Mouse (Mus musculus) T-helper 1 cell (primary cell): ENCODE data around the gene Slc23a3.

Experiments used
- in situ Hi-C: fragments of 300-600 bp; cut with MboI, MseI; formaldehyde crosslinking; loops from one replicate; pipeline ENCODE4 v1.15.1; 2025; ENCODE audit warnings: high pct_unique_total_duplicates

Slc23a3 gene

DNA sequence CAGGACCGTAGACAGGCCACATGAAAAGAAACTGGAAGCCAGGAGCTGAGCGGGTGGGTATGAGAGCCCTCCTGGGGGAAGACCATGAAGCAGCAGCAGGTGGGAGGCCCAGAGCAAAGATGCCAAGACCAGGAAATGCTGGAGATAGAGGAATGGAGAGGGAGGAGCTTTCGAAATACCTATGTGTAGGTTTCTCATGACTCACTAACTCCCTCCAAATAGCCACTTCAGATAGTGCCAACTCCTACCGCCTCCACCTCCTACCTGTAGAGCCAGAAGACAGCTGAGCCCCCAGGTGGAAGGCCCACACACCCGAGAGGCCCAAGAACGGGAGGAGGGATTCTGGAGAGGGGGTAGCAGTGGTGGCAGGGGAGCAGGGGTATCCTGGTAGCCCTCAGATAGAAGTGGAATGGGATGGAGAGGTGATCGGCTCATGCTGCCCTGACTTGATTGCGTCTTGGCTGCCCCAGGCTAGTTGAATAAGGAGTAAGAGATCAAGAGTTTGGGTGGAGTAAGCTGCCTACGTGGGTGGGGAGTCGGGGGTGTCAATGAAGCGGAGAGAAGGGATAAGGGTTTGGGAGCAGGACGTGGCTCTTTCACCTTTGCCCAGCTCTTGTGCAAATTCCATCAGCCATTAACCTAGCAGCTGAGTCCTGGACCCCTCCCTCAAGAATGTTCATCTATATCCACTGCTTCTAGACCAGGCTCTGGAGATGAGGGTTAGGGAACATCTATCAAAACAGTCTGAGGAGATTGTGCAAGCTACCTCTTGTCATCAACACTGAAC, at the start of gene Slc23a3:
Gene Slc23a3, minus strand, starts transcription at position 470 of the 787 bp plus-strand sequence.
- in situ Hi-C loops: no loop called here

DNA sequence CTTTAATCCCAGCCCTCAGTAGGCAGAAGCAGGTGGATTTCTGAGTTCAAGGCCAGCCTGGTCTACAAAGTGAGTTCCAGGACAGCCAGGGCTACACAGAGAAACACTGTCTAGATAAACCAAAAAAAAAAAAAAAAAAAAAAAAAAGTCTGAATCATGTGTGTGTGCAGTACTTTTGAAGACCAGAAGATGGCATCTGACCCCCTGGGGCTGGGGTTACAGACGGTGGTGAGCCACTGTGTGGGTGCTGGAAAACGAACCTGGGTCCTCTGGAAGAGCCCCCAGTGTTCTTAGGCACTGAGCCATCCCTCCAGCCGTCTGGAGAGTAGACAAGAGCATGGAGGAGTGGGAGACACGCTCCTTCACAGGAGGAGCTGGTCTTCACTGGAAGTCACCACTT, 48.5 kb upstream of the Slc23a3 start:
- in situ Hi-C loops: no loop called here

DNA sequence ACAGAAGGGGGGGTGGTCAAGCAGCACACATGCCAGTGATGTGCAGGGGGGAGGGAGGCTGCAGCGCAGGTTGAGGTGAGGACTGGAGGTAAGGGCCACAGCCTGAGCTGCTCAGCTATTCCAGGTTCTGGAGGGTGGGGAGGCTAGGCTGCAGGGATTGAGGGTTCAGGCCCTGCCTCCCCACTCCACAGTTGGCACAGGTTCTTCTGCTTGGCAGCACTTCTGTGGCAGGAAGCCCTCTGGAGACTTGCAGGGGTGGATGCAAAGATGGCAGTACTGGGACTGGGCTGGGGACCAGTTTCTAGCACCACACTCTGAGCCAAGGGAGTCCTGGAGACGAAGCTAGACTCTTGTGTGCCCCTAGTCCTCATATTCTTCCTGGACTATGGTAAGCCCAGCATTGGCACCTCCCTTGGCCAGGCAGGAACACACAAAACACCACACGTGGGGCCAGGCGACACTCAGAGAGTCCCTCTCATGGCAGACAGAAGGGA, 47.7 kb upstream of the Slc23a3 start:
- in situ Hi-C loops: no loop called here

DNA sequence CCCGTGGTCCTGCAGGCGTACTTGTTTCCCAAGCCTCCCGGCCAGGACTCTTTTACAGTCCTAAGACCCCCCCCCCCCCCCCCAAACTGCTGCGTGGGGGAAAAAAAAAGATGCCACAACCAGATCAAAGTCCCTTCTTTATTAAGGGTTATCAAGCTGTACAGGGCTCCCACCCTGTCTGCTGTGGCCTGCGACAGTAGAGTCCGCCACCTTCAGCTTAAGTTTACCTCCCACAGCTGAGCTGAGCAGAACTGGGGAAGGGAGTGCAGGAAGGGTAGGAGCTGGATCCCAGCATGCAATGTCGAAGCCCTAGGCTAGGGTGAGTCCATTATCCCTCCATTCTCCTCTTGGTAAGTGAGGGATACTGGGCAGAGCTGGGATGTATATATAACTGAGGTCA, 47.1 kb upstream of the Slc23a3 start:
- in situ Hi-C loops: no loop called here

DNA sequence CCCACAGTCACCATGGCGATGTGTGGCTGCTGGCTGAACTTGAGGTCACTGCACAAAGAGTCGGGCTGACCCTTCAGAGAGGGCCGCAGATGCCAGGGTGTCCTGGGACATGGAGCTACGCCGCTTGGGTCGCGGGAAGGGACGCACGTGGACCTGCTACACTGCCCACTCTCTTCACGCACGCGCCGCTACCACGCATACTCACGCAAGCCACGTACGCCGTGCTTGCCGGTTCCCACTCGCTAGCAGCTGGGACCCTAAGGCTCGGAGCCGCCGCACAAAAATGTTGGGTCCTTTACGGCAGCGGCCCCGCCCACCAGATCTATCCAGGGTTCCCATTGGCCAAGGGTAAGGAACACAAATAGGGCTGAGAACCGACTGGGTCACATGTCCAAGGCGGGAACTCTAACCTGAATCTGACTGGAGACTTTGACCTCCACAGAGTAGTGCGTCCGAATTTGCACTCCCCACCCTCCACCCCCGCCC, 46.5 kb upstream of the Slc23a3 start, which contains the start of gene Abcb6:
Gene Abcb6, minus strand, starts transcription at position 288 of the 486 bp plus-strand sequence.
- in situ Hi-C loops: no loop called here

DNA sequence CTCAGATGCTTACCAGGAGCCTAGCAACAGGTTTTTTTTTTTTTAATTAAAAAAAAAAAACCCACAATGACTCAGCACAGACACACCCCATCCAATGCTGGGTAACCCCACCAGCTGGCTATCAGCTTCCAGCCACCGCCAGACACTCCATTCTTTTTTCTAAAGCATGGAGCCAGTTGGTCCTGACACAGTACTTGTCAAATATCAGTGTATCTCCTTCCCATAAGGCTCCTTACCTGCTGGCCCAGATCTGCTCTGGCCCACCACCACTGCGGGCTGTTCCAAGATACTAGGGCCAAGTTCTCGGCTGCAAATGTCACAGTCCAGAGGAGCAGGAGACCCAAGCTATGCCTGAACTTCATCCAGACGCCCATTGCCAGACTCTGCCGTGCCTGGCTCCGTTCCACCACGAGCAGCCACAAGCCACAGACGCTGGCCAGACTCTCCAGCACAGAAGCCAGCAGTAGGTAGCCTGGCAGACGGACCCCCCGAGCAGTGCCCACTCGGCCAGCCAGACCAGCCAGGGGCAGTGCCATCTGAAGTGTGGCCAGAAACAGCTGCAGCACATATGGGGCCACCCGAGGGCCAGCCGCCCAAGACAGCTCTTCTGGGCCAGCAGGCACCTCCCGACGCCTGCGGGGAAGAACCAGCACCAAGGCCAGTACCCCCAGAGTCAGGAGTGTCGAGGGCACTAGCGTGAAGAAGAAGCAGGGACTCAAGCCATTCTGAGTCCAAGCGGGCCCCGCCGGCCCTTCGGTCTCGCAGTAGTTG, 45.8 kb upstream of the Slc23a3 start:
- in situ Hi-C loops: loop anchor here (10.0 kb wide), 1 partner anchor 475 kb away; no protein-coding TSS in a partner anchor

DNA sequence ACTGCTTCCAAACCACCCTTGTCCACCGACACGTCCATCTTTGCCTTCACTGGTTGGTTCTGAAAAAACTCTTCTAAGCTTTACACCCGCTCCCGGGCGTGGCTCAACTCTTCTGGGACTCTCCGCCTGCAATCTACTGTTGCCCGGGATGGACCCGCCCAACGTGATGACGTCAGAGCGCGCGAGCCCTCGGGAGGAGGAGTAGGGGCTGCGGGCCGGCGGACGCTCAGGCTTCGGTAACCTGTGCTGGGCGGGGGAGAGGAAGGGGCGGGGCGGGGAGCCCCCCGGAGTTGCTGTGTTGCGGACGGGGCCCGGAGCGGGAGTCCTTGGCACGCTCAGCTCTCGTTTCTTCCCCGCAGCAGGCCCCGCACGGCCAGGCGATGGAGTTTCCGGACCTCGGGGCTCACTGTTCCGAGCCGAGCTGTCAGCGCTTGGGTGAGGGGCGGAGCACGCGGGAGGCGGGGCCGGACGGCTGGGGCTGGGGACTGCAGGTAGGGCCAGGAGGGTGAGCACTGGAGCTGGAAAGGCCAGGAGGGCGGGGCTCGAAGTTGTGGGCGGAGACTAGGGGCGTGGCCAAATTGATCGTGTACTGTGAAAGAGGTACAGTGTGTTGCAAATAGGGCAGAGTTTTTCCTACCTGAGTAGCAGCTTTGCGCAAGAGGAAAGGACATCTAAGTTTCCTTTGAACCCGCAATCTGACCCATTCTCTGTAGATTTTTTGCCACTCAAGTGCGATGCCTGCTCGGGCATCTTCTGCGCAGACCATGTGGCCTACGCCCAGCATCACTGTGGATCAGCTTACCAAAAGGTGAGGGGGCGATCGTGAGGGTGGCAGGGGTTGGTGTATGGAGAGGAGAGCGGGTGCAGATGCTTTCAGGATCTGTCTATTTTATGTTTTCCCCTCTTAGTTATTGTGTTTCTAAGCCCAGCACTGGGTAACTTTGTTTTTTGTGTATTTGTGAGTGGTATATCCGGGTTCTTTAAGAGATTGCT, 35.1 kb upstream of the Slc23a3 start, which contains the start of gene Zfand2b:
Gene Zfand2b, plus strand, starts transcription at position 175 of the 993 bp plus-strand sequence.
- in situ Hi-C loops: loop anchor here (25.0 kb wide), 1 partner anchor 1231 kb away; no protein-coding TSS in a partner anchor

DNA sequence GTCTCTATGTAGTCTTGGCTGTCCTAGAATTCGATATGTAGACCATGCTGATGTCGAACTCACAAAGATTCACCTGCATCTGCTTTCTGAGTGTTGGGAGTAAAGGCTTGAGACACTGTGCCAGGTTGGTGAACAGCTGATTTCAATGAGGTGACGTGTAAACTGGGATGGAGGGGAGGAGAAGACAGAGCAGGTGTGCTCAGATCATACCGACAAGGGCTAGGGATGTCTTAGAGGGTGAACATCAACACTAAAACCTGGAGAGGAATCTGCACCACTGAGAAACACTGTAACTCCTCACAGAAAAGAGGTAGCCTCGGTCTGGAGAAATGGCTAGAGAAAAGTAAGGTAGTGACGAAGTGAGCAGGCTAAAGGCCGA, 34.4 kb upstream of the Slc23a3 start:
- in situ Hi-C loops: loop anchor here (25.0 kb wide), 1 partner anchor 1231 kb away; no protein-coding TSS in a partner anchor

DNA sequence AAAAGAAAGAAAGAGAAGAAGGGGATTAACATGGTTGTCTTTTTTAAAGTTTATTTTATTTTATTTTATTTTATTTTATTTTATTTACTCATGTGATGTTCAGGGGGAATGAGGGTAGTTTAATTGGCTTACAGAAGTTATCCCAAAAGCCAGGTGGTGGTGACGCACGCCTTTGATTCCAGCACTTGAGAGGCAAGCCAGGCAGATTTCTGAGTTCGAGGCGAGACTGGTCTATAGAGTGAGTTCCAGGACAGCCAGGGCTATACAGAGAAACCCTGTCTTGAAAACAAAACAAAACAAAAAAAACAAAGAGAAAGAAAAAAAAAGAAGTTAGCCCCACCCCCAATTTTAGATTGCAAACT, 26.5 kb upstream of the Slc23a3 start:
- in situ Hi-C loops: loop anchor here (25.0 kb wide), 1 partner anchor 1223 kb away; no protein-coding TSS in a partner anchor

DNA sequence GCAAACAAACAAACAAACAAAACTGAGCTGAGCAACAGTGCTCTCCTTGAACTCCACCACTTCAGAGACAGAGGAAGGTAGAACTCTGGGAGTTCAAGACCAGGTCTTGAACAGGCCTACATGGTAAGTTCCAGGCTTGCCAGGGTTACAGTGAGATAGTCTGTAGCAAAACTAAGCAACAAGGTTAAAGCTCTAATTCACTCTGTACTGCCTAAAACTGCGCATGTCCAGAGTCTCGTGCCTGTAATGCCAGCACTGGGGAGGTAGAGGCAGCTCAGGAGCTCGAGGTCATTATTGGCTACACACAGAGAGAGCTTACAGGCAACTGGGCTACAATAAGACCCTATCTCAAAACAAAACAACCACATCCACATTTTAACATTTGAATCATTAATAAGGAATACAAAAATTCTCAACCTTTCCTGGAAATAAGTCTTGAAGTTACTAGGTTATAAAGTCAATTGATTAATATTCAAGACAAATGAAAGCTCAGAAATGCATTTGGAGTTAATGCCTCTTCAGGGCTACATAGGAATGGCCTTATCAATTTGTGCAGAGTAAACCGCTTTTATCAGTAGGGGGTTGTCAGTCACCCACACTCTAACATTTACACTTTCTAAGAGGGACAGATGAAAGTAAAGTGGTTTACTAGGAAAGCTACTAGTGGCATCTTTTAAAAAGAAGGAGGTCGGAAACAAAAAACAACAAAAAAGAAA, 26.0 kb upstream of the Slc23a3 start:
- in situ Hi-C loops: loop anchor here (25.0 kb wide), 1 partner anchor 1222 kb away; no protein-coding TSS in a partner anchor

DNA sequence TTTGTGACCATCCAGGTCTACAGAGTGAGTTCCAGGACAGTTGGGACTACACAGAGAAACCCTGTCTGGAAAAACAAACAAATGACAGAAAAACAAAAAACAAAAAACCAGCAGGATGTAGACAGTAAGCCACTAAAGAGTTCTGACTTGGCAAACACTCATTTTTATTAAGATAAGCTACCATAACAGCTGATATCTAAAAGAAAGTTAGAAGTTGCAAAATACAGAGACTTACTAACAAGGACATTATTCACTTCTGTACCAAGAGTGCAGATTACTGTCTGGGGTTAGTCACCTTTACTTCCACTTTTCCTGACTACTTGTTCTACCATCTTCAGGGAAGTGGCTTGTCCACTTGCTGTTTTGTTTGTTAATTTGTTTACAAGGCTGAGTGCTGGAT, 25.3 kb upstream of the Slc23a3 start:
- in situ Hi-C loops: loop anchor here (25.0 kb wide), 1 partner anchor 1222 kb away; no protein-coding TSS in a partner anchor

DNA sequence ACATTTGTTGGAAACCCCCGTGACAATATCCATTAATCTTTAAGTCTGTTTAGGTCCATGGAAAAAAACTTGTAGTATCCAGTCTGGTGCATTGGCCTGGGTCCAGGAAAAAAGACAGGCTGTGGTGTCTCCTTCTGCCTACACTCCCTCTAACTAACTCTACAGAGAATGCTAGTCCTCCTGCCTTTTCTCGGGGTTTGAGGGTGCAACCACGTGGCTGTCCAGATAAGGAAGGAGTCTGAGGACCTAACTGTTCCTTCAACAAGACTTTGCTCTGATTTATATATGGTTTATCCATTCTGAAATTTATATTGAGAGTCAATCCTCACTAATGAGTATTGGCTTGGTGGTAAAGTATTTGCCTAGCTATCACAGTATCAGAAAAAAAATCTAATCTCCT, 22.1 kb upstream of the Slc23a3 start:
- in situ Hi-C loops: loop anchor here (25.0 kb wide), 1 partner anchor 1219 kb away; no protein-coding TSS in a partner anchor

DNA sequence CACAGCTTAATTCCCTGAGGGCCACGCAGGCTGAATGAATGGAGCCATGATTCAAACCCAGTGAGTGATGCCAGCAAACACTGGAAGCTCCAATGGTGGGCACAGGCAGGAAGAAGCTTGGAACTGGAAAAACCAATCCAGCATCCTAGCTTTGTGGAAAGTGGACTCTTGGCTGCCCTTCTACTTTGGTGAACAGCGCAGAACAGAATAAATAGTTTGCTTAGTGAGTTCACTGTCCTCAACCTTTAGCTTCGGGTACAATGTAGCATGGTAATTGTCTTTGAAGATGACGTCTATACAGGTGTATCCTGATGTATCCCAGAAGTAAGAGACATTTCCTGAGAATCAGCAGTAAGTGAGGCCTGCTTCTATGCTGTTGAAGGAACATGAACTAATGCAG, 15.0 kb upstream of the Slc23a3 start:
- in situ Hi-C loops: no loop called here

DNA sequence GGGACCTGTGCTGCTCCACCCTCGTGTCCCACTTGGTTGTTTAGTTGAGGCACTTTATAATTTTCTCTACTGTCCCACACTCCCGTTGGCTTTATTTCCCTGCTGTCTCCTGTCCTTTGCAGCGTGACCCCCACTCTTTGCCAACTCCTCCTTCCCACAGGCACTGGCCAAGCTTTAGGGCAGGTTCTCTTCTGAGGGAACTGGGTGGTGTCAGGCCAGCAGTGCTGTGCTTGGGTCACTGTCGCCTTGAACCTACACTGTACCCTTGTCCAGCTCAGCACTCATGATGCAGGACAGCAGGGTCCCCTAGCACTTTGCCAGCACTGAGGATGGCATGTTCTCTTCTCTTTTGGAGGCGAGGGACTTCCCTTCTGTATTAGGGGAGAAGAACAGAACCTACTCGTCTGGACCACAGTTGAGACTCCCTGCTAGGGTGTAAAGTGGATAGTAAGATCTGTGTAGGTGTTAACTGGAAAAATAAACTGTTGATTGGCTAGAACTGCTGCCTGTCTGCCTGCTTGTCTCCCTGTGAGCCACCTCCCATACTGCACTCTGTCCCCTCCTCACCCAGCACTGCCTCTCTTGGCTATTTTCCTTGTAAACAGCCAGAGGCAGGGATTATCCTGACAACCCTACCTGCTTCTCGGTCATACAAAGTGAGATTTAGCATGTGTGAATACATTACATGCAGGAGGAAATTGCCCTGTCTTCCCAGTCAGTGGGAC, 13.9 kb upstream of the Slc23a3 start:
- in situ Hi-C loops: no loop called here

DNA sequence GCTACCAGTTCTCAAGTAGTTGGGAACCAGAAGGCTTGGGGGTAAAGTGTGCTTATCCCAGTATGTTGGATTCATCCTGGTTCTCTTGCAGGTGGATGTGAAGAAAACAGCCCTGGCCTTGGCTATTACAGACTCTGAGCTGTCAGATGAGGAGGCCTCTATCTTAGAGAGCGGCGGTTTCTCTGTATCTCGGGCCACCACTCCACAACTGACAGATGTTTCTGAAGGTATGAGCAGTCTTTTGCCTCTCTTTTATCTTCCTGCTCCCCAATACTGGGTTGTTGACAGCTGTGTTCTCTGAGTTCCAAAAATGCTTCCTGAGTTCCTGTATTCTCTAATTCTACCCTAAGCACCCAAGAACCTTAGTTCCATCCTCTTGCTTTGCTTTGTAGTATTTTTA, 11.9 kb upstream of the Slc23a3 start:
- in situ Hi-C loops: no loop called here

DNA sequence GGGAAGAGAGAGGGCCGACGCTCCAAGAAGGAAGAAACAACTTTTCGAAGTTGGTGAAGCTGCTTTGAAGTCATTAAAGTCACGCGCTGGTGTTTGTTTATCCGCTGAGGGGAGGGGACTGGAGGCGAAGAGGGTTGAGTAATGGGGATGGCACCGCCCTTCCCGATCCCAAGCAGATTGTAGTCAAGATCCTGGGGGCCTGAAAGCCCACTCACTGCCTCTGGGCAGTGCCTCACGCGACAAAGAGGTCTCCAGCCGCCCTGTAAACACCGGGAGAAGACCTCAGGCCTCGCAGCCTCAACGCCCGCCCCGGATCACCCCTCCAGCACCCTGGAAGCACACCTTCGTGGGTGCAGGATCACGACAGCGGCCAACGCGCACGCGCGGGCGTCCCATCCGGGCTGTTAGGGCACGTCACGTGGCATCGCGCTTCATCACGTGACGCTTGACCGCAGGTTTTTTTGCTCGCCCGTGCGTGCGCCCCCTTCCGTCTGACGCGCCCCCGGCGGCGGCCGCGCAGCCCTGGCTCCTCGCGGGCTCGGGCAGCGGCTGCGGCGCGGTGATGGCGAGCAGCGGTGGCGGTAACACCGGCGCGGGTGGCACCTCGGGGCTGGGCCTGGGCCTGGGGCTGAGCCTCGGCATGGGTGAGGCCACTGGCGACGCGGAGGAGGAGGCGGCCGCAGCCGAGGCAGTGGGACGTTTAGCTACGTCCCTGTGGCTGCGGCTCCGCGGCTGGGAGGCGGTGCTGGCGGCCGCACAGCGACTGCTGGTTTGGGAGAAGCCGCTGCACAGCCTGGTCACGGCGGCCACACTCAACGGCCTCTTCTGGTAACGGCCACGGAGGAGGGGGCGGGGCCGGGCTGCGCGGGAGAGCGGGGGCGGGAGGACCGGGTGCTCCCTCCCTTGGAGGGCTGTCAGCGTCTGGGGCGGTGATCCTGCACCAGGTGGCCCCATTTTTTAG, 8.9 kb upstream of the Slc23a3 start, which contains the start of the genes Cnppd1 and Retreg2:
Gene Cnppd1, minus strand, starts transcription at position 411 of the 961 bp plus-strand sequence.
Gene Retreg2, plus strand, starts transcription at position 478 of the 961 bp plus-strand sequence.
- in situ Hi-C loops: no loop called here

DNA sequence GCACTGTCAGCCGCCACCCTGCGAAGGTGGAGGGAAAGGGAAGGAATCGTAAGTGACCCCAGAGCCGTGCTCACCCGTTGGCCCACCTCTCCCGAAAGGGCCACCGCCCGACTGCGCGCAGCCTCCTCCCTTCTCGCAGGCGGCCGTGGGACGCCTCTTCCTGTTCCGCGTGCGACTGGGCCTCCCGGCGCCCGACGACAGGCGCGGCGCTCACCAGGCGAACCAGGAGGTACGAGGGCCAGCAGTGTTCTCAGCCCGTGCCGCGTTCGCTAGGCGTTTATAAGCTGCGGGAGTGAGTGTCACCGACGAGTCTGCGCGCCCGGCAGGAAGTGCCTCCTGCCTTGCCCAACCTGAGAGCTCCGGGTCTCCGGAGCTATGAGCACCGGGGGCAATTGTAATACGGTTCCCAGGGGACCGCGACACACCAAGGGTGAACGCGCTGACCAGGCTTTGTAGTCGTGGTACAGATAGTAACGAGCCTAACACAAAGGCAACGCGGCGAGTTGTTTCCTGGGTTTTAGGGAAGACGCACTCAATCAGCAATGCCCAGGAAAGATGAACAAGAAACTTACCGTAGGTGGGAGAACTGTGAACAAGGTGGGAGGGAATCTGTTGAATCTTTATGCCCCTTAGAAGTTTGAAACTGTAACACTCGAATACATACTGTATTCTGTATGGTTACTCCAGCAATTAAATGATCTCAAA, 7.9 kb upstream of the Slc23a3 start:
- in situ Hi-C loops: no loop called here
